In genomic region chr2:104246851-104247250, GRCm38 (mm10) we compare ENCODE assay signal across 24 mouse cellular contexts.
DNase-seq lines count a peak whose midpoint lies in the region; ATAC-seq and TF ChIP-seq lines count a peak whose summit lies in the region.
"Had no signal": no experiment of that assay in that cellular context is flagged by ENCODE, and none has a peak within 500 bp of the region (broad histone marks: within the 10 kb centered on the region; RNA-seq: fewer than 3 reads in every experiment).

No protein-coding gene starts in this region.

- TF ChIP-seq CTCF in brain, embryonic 14.5 days (IDR thresholded peaks at IDR 0.05; ENCODE audit: borderline replicate concordance, extremely low read depth, insufficient read depth, insufficient read length), result no peak

- WGBS in neural tube, embryonic 15.5 days, result 77% methylated on average over 4 of the region's 4 CpGs
- WGBS in midbrain, embryonic 14.5 days, result 72% methylated on average over 4 of the region's 4 CpGs

- ATAC-seq in neural tube, embryonic 15.5 days (ENCODE audit: low FRiP score), result no peak
- no peak for ATAC-seq in midbrain, embryonic 14.5 days (ENCODE audit: low FRiP score, low TSS enrichment)
- ATAC-seq: activated CD4-positive, CD25-positive, alpha-beta regulatory T cell, adult 4 months; CD4-positive, CD25-positive, alpha-beta regulatory T cell, adult 4 months; Patski had no signal

- no peaks in the 10 kb centered on the region for H3K9me3 ChIP-seq in neural tube, embryonic 15.5 days (replicated peaks)
- no peaks in the 10 kb centered on the region for H3K9me3 ChIP-seq in midbrain, embryonic 14.5 days (ENCODE audit: control insufficient read depth, low read length)
- H3K9me3 ChIP-seq: G1E had no signal

- H3K4me3 ChIP-seq in neural tube, embryonic 15.5 days (replicated peaks), result no peak overlapping the region
- no peak overlapping the region for H3K4me3 ChIP-seq in midbrain, embryonic 14.5 days (replicated peaks; ENCODE audit: low read depth, low read length)

- no peak overlapping the region for H3K4me2 ChIP-seq in neural tube, embryonic 15.5 days
- no peak overlapping the region for H3K4me2 ChIP-seq in midbrain, embryonic 14.5 days (ENCODE audit: low read length)

- 0 out of 2 replicates have a peak, but pooled peaks cover 4% of the 10 kb centered on the region for H3K4me1 ChIP-seq in neural tube, embryonic 15.5 days
- H3K4me1 ChIP-seq in midbrain, embryonic 14.5 days (ENCODE audit: control insufficient read depth, insufficient read depth, low read length), result no peaks in the 10 kb centered on the region

- DNase-seq in retina, postnatal 1 day, result peak; percentile 80
- DNase-seq in retina, embryonic 14.5 days (ENCODE audit: low spot score), result no peak
- peak; percentile 86 for DNase-seq in MN1 (ENCODE audit: low spot score)
- DNase-seq in brain, embryonic 14.5 days (ENCODE audit: low read depth), result peak; percentile 37
- DNase-seq in retina, postnatal 7 days (ENCODE audit: low read depth, low spot score), result peak; percentile 29
- DNase-seq in embryo, embryonic 9.5 days (ENCODE audit: extremely low spot score), result no peak
- no peak for DNase-seq in midbrain, embryonic 14.5 days
- DNase-seq: adrenal gland, adult 2 months; adrenal gland, adult 8-10 months; adrenal gland, postnatal 10 days; adrenal gland, postnatal 14 days; adrenal gland, postnatal 25 days; adrenal gland, postnatal 36 days; B cell, adult 2 months; cerebellum, adult 11 months; cerebellum, adult 11-12 months; cerebellum, adult 18-20 months; cerebellum, adult 2 months had no signal

- H3K36me3 ChIP-seq in neural tube, embryonic 15.5 days, result peaks cover 3% of the 10 kb centered on the region
- H3K36me3 ChIP-seq in midbrain, embryonic 14.5 days (ENCODE audit: control insufficient read depth, insufficient read depth, low read length), result no peaks in the 10 kb centered on the region
- H3K36me3 ChIP-seq: G1E had no signal

- H3K27ac ChIP-seq in neural tube, embryonic 15.5 days (replicated peaks), result no peak overlapping the region
- no peak overlapping the region for H3K27ac ChIP-seq in midbrain, embryonic 14.5 days (replicated peaks; ENCODE audit: low read depth, low read length)

- H3K9ac ChIP-seq in neural tube, embryonic 15.5 days (replicated peaks), result no peak overlapping the region
- H3K9ac ChIP-seq in midbrain, embryonic 14.5 days (replicated peaks; ENCODE audit: low read length), result no peak overlapping the region

- no peaks in the 10 kb centered on the region for H3K27me3 ChIP-seq in neural tube, embryonic 15.5 days (replicated peaks)
- H3K27me3 ChIP-seq in midbrain, embryonic 14.5 days (ENCODE audit: control insufficient read depth, insufficient read depth, low read length), result no peaks in the 10 kb centered on the region
- H3K27me3 ChIP-seq: CH12.LX had no signal

- no peak for TF ChIP-seq POLR2A in brain, embryonic 14.5 days (IDR thresholded peaks at IDR 0.05; ENCODE audit: borderline replicate concordance, extremely low read depth, insufficient read depth, insufficient read length, poor library complexity, severe bottlenecking)

Comparison
In these comparisons a context has a peak if more than half of its experiments do, and no peak if none do; other contexts are left out.
1. DNase-seq: peak in retina, postnatal 1 day (single experiment), MN1 (single experiment), brain, embryonic 14.5 days (single experiment) and retina, postnatal 7 days (single experiment); none in retina, embryonic 14.5 days (single experiment), embryo, embryonic 9.5 days (single experiment) and midbrain, embryonic 14.5 days (single experiment).